Mouse (Mus musculus) lung, embryonic 15.5 days (tissue): ENCODE data around the gene Plekhm3. TPM values are rescaled to one million over a fixed set of nuclear protein-coding genes. Genes with fewer than 3 reads are reported as not detected.

ENCODE experiments used
- ATAC-seq: fragments of 200-750 bp; cut with Nextera tagmentation; 2 replicates; pipeline ENCODE4 v1.8.0; 2017; ENCODE audit warnings: moderate number of reproducible peaks, borderline replicate concordance; ENCODE audit not compliant: low FRiP score, low TSS enrichment; ENCODE audit errors: extremely low read depth
- H3K27ac ChIP-seq: fragments of 300-500 bp; sonication (generic); 2 replicates; pipeline ENCODE4 v1.5.1; 2015; ENCODE audit warnings: moderate library complexity, mild to moderate bottlenecking, inconsistent platforms
- H3K27me3 ChIP-seq: fragments of 300-500 bp; sonication (generic); 2 replicates; pipeline ENCODE4 v1.6.1; 2015; ENCODE audit warnings: inconsistent platforms
- H3K36me3 ChIP-seq: fragments of 300-500 bp; sonication (generic); 2 replicates; pipeline ENCODE4 v1.6.1; 2015; ENCODE audit warnings: inconsistent platforms
- H3K4me1 ChIP-seq: fragments of 300-500 bp; sonication (generic); 2 replicates; pipeline ENCODE4 v1.6.1; 2015; ENCODE audit warnings: inconsistent platforms
- H3K4me2 ChIP-seq: fragments of 300-500 bp; sonication (generic); 2 replicates; pipeline ENCODE4 v1.6.1; 2015; ENCODE audit warnings: inconsistent platforms, mild to moderate bottlenecking, moderate library complexity
- H3K4me3 ChIP-seq: fragments of 300-500 bp; sonication (generic); 2 replicates; pipeline ENCODE4 v1.5.1; 2015; ENCODE audit warnings: mild to moderate bottlenecking, inconsistent platforms
- H3K9ac ChIP-seq: fragments of 300-500 bp; sonication (generic); 2 replicates; pipeline ENCODE4 v1.6.1; 2015; ENCODE audit warnings: inconsistent platforms
- H3K9me3 ChIP-seq: fragments of 300-500 bp; sonication (generic); 2 replicates; pipeline ENCODE4 v1.6.1; 2016; ENCODE audit warnings: inconsistent platforms
- WGBS: fragments of 180-500 bp; shearing (Covaris S2); methylation state at CpG from one replicate; pipeline ENCODE4 v1.1.7; 2015; 5-methylcytosine and 5-hydroxymethylcytosine counted together
- polyA plus RNA-seq: library from polyadenylated mRNA; unstranded; fragments of >200 nt; fragmentation: Nextera tagmentation; extraction: Ambion mirVana; gene quantifications from 2 replicates; pipeline ENCODE4 v1.2.1, GENCODE M21; 2015

The Plekhm3 gene
- polyA plus RNA-seq, 1 experiment from 2014 or later, result 8.1 TPM

- no peaks in the 10 kb centered on the region for H3K4me1 ChIP-seq
- no peak overlapping the region for H3K9ac ChIP-seq
- no peaks in the 10 kb centered on the region for H3K36me3 ChIP-seq
- no peaks in the 10 kb centered on the region for H3K27me3 ChIP-seq
- no peak for ATAC-seq
- no peaks in the 10 kb centered on the region for H3K9me3 ChIP-seq
- no peak overlapping the region for H3K27ac ChIP-seq
- H3K4me2 ChIP-seq, result no peak overlapping the region
- no peak overlapping the region for H3K4me3 ChIP-seq
- 43% methylated on average over 4 of the region's 4 CpGs for WGBS
Measured at GRCm38 (mm10) chr1:64867684-64868083, 88.9 kb downstream of the Plekhm3 start.

- no peak overlapping the region; the same call in 1 of the 2 replicates for H3K9ac ChIP-seq
- no peak overlapping the region for H3K4me2 ChIP-seq
- ATAC-seq, result no peak
- H3K36me3 ChIP-seq, result no peaks in the 10 kb centered on the region
- no peaks in the 10 kb centered on the region for H3K4me1 ChIP-seq
- H3K4me3 ChIP-seq, result no peak overlapping the region
- WGBS, result 74% methylated on average over 1 of the region's 1 CpGs
- H3K27ac ChIP-seq, result no peak overlapping the region
- H3K9me3 ChIP-seq, result no peaks in the 10 kb centered on the region
- H3K27me3 ChIP-seq, result no peaks in the 10 kb centered on the region
Measured at GRCm38 (mm10) chr1:64866140-64866539, 90.5 kb downstream of the Plekhm3 start.

GRCm38 (mm10) chr1:64860235-64860920, 96.2 kb downstream of the Plekhm3 start:
- Histone ChIP-seq H3K36me3 (no peaks in the 10 kb centered on the region), H3K27me3 (no peaks in the 10 kb centered on the region), H3K9me3 (no peaks in the 10 kb centered on the region), H3K9ac (no peak overlapping the region), H3K27ac (no peak overlapping the region), H3K4me1 (peaks cover 5% of the 10 kb centered on the region; the same call in 1 of the 2 replicates), H3K4me3 (no peak overlapping the region), H3K4me2 (no peak overlapping the region)
- no peak for ATAC-seq
- WGBS, result 63% methylated on average over 11 of the region's 11 CpGs

GRCm38 (mm10) chr1:64859826-64860225, 96.8 kb downstream of the Plekhm3 start:
- Histone ChIP-seq H3K27me3 (no peaks in the 10 kb centered on the region), H3K36me3 (no peaks in the 10 kb centered on the region), H3K27ac (no peak overlapping the region), H3K4me2 (no peak overlapping the region), H3K9me3 (no peaks in the 10 kb centered on the region), H3K4me3 (no peak overlapping the region), H3K9ac (no peak overlapping the region), H3K4me1 (peaks cover 5% of the 10 kb centered on the region; the same call in 1 of the 2 replicates)
- WGBS, result 70% methylated on average over 5 of the region's 5 CpGs
- no peak for ATAC-seq

GRCm38 (mm10) chr1:64854835-64855234, 101.8 kb downstream of the Plekhm3 start:
- Histone ChIP-seq H3K9ac (no peak overlapping the region), H3K4me1 (no peaks in the 10 kb centered on the region), H3K27me3 (no peaks in the 10 kb centered on the region), H3K4me2 (no peak overlapping the region), H3K9me3 (no peaks in the 10 kb centered on the region), H3K36me3 (no peaks in the 10 kb centered on the region), H3K27ac (no peak overlapping the region), H3K4me3 (no peak overlapping the region)
- WGBS, result 61% methylated on average over 5 of the region's 5 CpGs
- no peak for ATAC-seq

- peaks cover 3% of the 10 kb centered on the region; the same call in 1 of the 2 replicates for H3K4me1 ChIP-seq
- no peaks in the 10 kb centered on the region for H3K36me3 ChIP-seq
- H3K4me3 ChIP-seq, result no peak overlapping the region
- ATAC-seq, result no peak
- H3K27me3 ChIP-seq, result no peaks in the 10 kb centered on the region
- no peak overlapping the region for H3K9ac ChIP-seq
- no peaks in the 10 kb centered on the region for H3K9me3 ChIP-seq
- no peak overlapping the region for H3K4me2 ChIP-seq
- 58% methylated on average over 5 of the region's 5 CpGs for WGBS
- H3K27ac ChIP-seq, result no peak overlapping the region
Measured at GRCm38 (mm10) chr1:64853738-64854730, 102.6 kb downstream of the Plekhm3 start.

GRCm38 (mm10) chr1:64853244-64853643, 103.4 kb downstream of the Plekhm3 start:
- no peaks in the 10 kb centered on the region for H3K36me3 ChIP-seq
- H3K9ac ChIP-seq, result no peak overlapping the region
- ATAC-seq, result no peak
- H3K27me3 ChIP-seq, result no peaks in the 10 kb centered on the region
- peaks cover 7% of the 10 kb centered on the region; the same call in 1 of the 2 replicates for H3K4me1 ChIP-seq
- H3K27ac ChIP-seq, result no peak overlapping the region
- no peak overlapping the region for H3K4me2 ChIP-seq
- 73% methylated on average over 2 of the region's 2 CpGs for WGBS
- H3K4me3 ChIP-seq, result no peak overlapping the region
- H3K9me3 ChIP-seq, result no peaks in the 10 kb centered on the region

- H3K4me1 ChIP-seq, result peaks cover 7% of the 10 kb centered on the region; the same call in 1 of the 2 replicates
- H3K9me3 ChIP-seq, result no peaks in the 10 kb centered on the region
- no peak overlapping the region for H3K9ac ChIP-seq
- no peaks in the 10 kb centered on the region for H3K36me3 ChIP-seq
- WGBS, result 71% methylated on average over 2 of the region's 2 CpGs
- H3K27ac ChIP-seq, result no peak overlapping the region
- no peak overlapping the region for H3K4me3 ChIP-seq
- ATAC-seq, result no peak
- H3K27me3 ChIP-seq, result no peaks in the 10 kb centered on the region
- H3K4me2 ChIP-seq, result no peak overlapping the region
Measured at GRCm38 (mm10) chr1:64852272-64852671, 104.4 kb downstream of the Plekhm3 start.

GRCm38 (mm10) chr1:64850345-64850744, 106.3 kb downstream of the Plekhm3 start:
- ATAC-seq, result no peak
- no peak overlapping the region for H3K4me2 ChIP-seq
- no peak overlapping the region for H3K9ac ChIP-seq
- WGBS, result 53% methylated on average over 2 of the region's 2 CpGs
- H3K36me3 ChIP-seq, result no peaks in the 10 kb centered on the region
- no peaks in the 10 kb centered on the region for H3K27me3 ChIP-seq
- H3K4me3 ChIP-seq, result no peak overlapping the region
- H3K27ac ChIP-seq, result no peak overlapping the region
- no peaks in the 10 kb centered on the region for H3K9me3 ChIP-seq
- peaks cover 7% of the 10 kb centered on the region; the same call in 1 of the 2 replicates for H3K4me1 ChIP-seq

- Histone ChIP-seq H3K9me3 (no peaks in the 10 kb centered on the region), H3K9ac (no peak overlapping the region), H3K4me3 (no peak overlapping the region), H3K27ac (no peak overlapping the region), H3K27me3 (no peaks in the 10 kb centered on the region), H3K4me2 (no peak overlapping the region), H3K4me1 (peaks cover 11% of the 10 kb centered on the region), H3K36me3 (no peaks in the 10 kb centered on the region)
- 58% methylated on average over 1 of the region's 1 CpGs for WGBS
- ATAC-seq, result no peak
Measured at GRCm38 (mm10) chr1:64848996-64849395, 107.6 kb downstream of the Plekhm3 start.

- Histone ChIP-seq H3K27me3 (no peaks in the 10 kb centered on the region), H3K4me3 (no peak overlapping the region), H3K27ac (no peak overlapping the region), H3K9me3 (no peaks in the 10 kb centered on the region), H3K4me1 (peaks cover 14% of the 10 kb centered on the region), H3K36me3 (no peaks in the 10 kb centered on the region), H3K4me2 (no peak overlapping the region), H3K9ac (no peak overlapping the region)
- 45% methylated on average over 7 of the region's 7 CpGs for WGBS
- ATAC-seq, result no peak
Measured at GRCm38 (mm10) chr1:64848081-64848480, 108.5 kb downstream of the Plekhm3 start.

- H3K4me2 ChIP-seq, result no peak overlapping the region
- no peak for ATAC-seq
- H3K36me3 ChIP-seq, result no peaks in the 10 kb centered on the region
- H3K4me1 ChIP-seq, result peaks cover 14% of the 10 kb centered on the region
- H3K9me3 ChIP-seq, result no peaks in the 10 kb centered on the region
- no peak overlapping the region for H3K9ac ChIP-seq
- no peaks in the 10 kb centered on the region for H3K27me3 ChIP-seq
- no peak overlapping the region for H3K27ac ChIP-seq
- no peak overlapping the region for H3K4me3 ChIP-seq
Measured at GRCm38 (mm10) chr1:64847565-64847964, 109.1 kb downstream of the Plekhm3 start.
